Mouse (Mus musculus) adrenal gland, adult 10 weeks (tissue): ENCODE results near the gene Fbxw15. TPM values are rescaled to one million over a fixed set of nuclear protein-coding genes. Genes with fewer than 3 reads are reported as not detected.

Experiments
- polyA plus RNA-seq: library from polyadenylated mRNA; stranded (reverse); fragments of 350-450 nt; fragmentation: Illumina TruSeq; extraction: RNeasy Lipid Tissue Mini Kit (QIAGEN cat#74804); gene quantifications from one replicate; pipeline ENCODE4 v1.2.3, GENCODE M21; 2014; ENCODE audit warnings: low read depth, low replicate concordance

Fbxw15 gene
- not detected for polyA plus RNA-seq

GRCm38 (mm10) chr9:109568162-109568561 is at the start of gene Fbxw15:
Gene Fbxw15 (minus strand): TSS chr9:109568262.

Other genes with a start within 250 kb of the Fbxw15 start
- gene Fbxw28, start 228.6 kb downstream of the Fbxw15 start, polyA plus RNA-seq: not detected
- not detected for gene Fbxw22, start 164.0 kb downstream of the Fbxw15 start, polyA plus RNA-seq
- not detected for gene Fbxw16, start 119.1 kb downstream of the Fbxw15 start, polyA plus RNA-seq
- not detected for gene Fbxw19, start 72.4 kb downstream of the Fbxw15 start, polyA plus RNA-seq
- gene Fbxw24, start 57.8 kb upstream of the Fbxw15 start, polyA plus RNA-seq: not detected
- gene Fbxw25, start 96.4 kb upstream of the Fbxw15 start, polyA plus RNA-seq: not detected
- gene Fbxw18, start 134.4 kb upstream of the Fbxw15 start, polyA plus RNA-seq: not detected
- gene Fbxw26, start 177.8 kb upstream of the Fbxw15 start, polyA plus RNA-seq: not detected
- not detected for gene Fbxw27, start 222.4 kb upstream of the Fbxw15 start, polyA plus RNA-seq
- gene Spink8, start 244.0 kb upstream of the Fbxw15 start, polyA plus RNA-seq: 2.3 TPM